Mouse (Mus musculus) C2C12 (cell line): ENCODE measurements around the gene Rps6ka1.
A peak's percentile ranks its signal among the peaks of the same experiment; 100 is the strongest.

Experiments
- CTCF ChIP-seq: IDR thresholded peaks from one replicate; pipeline ENCODE4 v1.5.1; 2011; ENCODE audit not compliant: control insufficient read depth, insufficient read depth, insufficient read length
- MAX ChIP-seq: IDR thresholded peaks from one replicate; pipeline ENCODE4 v1.6.1; 2011; ENCODE audit warnings: mild to moderate bottlenecking, control low read depth
- MYOG ChIP-seq: IDR thresholded peaks from one replicate; pipeline ENCODE4 v1.6.1; 2011; ENCODE audit not compliant: control insufficient read depth, insufficient read length; ENCODE audit errors: extremely low read depth
- USF1 ChIP-seq: IDR thresholded peaks from one replicate; pipeline ENCODE4 v1.6.1; 2011; ENCODE audit warnings: low read depth, mild to moderate bottlenecking, control low read depth, moderate library complexity

- TF ChIP-seq CTCF (peak; percentile 97), MAX (peak; percentile 88), MYOG (no peak), USF1 (peak; percentile 53)
These were observed 22.9 kb upstream of the Rps6ka1 start for GRCm38 (mm10) chr4:133910236-133911211.
